Mouse (Mus musculus): ENCODE measurements around the gene Tmprss3.

Gene Tmprss3

GRCm38 (mm10) chr17:31136821-31137220, 62.0 kb downstream of the Tmprss3 start:
- DNase-seq (ENCODE audit: low spot score in 2 of 2) = no peak

GRCm38 (mm10) chr17:31136291-31136690, 62.5 kb downstream of the Tmprss3 start:
- no peak for DNase-seq (ENCODE audit: low spot score in 2 of 2)

GRCm38 (mm10) chr17:31134913-31135312, 63.9 kb downstream of the Tmprss3 start:
- no peak for DNase-seq (ENCODE audit: low spot score in 2 of 2)

GRCm38 (mm10) chr17:31133776-31134175, 65.0 kb downstream of the Tmprss3 start:
- DNase-seq (ENCODE audit: low spot score in 2 of 2) = no peak

GRCm38 (mm10) chr17:31131269-31131821, 67.4 kb downstream of the Tmprss3 start:
- peak; percentile 57 to 59 for DNase-seq (ENCODE audit: low spot score in 2 of 2)

- no peak for DNase-seq (ENCODE audit: low spot score in 2 of 2)
Measured at GRCm38 (mm10) chr17:31129452-31129851, 69.3 kb downstream of the Tmprss3 start, which contains the start of gene Tff3. TSS of gene Tff3 (minus strand) at chr17:31129646.
